ENCODE assay signal across 7 mouse cellular contexts in the genomic region with DNA sequence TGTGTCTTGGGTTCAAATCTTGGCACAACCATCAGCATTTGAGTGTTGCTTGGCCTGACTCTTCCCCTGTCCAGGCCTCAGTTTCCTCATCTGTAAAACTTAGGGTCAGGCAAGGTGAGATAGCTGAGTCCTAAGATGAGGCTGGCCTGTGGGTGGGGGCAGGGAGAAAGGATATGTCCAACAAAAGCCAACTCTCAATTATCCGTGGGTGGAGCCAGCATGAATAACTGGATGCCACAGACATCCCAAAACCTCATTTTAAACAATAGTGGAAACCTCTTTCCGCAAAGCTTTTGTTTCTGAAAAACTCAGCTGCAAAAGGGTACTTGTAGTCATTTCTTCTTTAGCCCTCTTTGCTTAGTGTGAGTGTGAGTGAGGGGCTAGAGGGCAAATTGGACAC. TPM values are rescaled to one million over a fixed set of nuclear protein-coding genes. Genes with fewer than 3 reads are reported as not detected.
DNase-seq lines count a peak whose midpoint lies in the region; ATAC-seq and TF ChIP-seq lines count a peak whose summit lies in the region.

No protein-coding gene starts in this region.

- no peak overlapping the region for H3K9ac ChIP-seq in lung, postnatal 0 days (replicated peaks; ENCODE audit: low read depth)
- no peak overlapping the region for H3K9ac ChIP-seq in forebrain, embryonic 15.5 days (replicated peaks)
- 0 out of 2 replicates have a peak overlapping the region, but pooled peaks have one; percentile 96 for H3K9ac ChIP-seq in limb, embryonic 14.5 days (ENCODE audit: low read depth, low read length, severe bottlenecking)

- peak overlapping the region; percentile 78; the same call in 1 of the 2 replicates for H3K4me2 ChIP-seq in lung, postnatal 0 days (replicated peaks; ENCODE audit: low read depth, low read length)
- H3K4me2 ChIP-seq in forebrain, embryonic 15.5 days (replicated peaks), result peak overlapping the region; percentile 63
- peak overlapping the region; percentile 95 for H3K4me2 ChIP-seq in limb, embryonic 14.5 days (replicated peaks; ENCODE audit: low read depth, low read length, severe bottlenecking)

- no peak for ATAC-seq in lung, postnatal 0 days
- no peak for ATAC-seq in forebrain, embryonic 15.5 days (replicated peaks)
- ATAC-seq in limb, embryonic 14.5 days (ENCODE audit: low FRiP score, low read depth), result no peak

- 42% methylated on average over 2 of the region's 2 CpGs for WGBS in lung, postnatal 0 days
- 25% methylated on average over 2 of the region's 2 CpGs for WGBS in forebrain, embryonic 15.5 days
- 57% methylated on average over 2 of the region's 2 CpGs for WGBS in limb, embryonic 14.5 days

- no peaks in the 10 kb centered on the region for H3K9me3 ChIP-seq in lung, postnatal 0 days (ENCODE audit: low read length)
- no peaks in the 10 kb centered on the region for H3K9me3 ChIP-seq in forebrain, embryonic 15.5 days
- no peaks in the 10 kb centered on the region for H3K9me3 ChIP-seq in limb, embryonic 14.5 days (ENCODE audit: control insufficient read depth, low read length)

- intact Hi-C loops in left cerebral cortex, postnatal 14 days (cut with DNase I), result no loop called here

- TF ChIP-seq POLR2A in limb, embryonic 14.5 days (IDR thresholded peaks at IDR 0.05; ENCODE audit: borderline replicate concordance, extremely low read depth, insufficient read depth, insufficient read length), result no peak

- H3K27me3 ChIP-seq in lung, postnatal 0 days (replicated peaks; ENCODE audit: insufficient read depth, low read length), result no peaks in the 10 kb centered on the region
- H3K27me3 ChIP-seq in forebrain, embryonic 15.5 days, result no peaks in the 10 kb centered on the region
- H3K27me3 ChIP-seq in limb, embryonic 14.5 days (ENCODE audit: control insufficient read depth, insufficient read depth, low read length), result no peaks in the 10 kb centered on the region

- H3K4me3 ChIP-seq in lung, postnatal 0 days (ENCODE audit: low read depth, low read length), result no peak overlapping the region
- H3K4me3 ChIP-seq in forebrain, embryonic 15.5 days, result peak overlapping the region; percentile 60; the same call in 1 of the 2 replicates
- H3K4me3 ChIP-seq in limb, embryonic 14.5 days (replicated peaks; ENCODE audit: low read length), result peak overlapping the region; percentile 90

- no peak for DNase-seq in lung, postnatal 0 days (ENCODE audit: low spot score)
- DNase-seq in lung, postnatal 36 days, result no peak
- no peak for DNase-seq in limb, embryonic 14.5 days (ENCODE audit: low spot score)
- DNase-seq in cerebellum, adult 9-10 months, result no peak
- no peak for DNase-seq in left cerebral cortex, postnatal 14 days (ENCODE audit: low spot score in 2 of 2)
- DNase-seq in adrenal gland, adult 2 months, result no peak

- TF ChIP-seq CTCF in lung, postnatal 0 days (IDR thresholded peaks at IDR 0.05), result no peak

- TF ChIP-seq EP300 in lung, postnatal 0 days (IDR thresholded peaks at IDR 0.05), result no peak

- H3K36me3 ChIP-seq in lung, postnatal 0 days (ENCODE audit: insufficient read depth, low read length), result no peaks in the 10 kb centered on the region
- H3K36me3 ChIP-seq in forebrain, embryonic 15.5 days, result no peaks in the 10 kb centered on the region
- H3K36me3 ChIP-seq in limb, embryonic 14.5 days (ENCODE audit: control insufficient read depth, insufficient read depth, low read length), result 0 out of 2 replicates have a peak, but pooled peaks cover 4% of the 10 kb centered on the region

- H3K4me1 ChIP-seq in lung, postnatal 0 days (ENCODE audit: insufficient read depth, low read depth, low read length), result peaks cover 35% of the 10 kb centered on the region
- peaks cover 63% of the 10 kb centered on the region for H3K4me1 ChIP-seq in forebrain, embryonic 15.5 days
- peaks cover 64% of the 10 kb centered on the region for H3K4me1 ChIP-seq in limb, embryonic 14.5 days (ENCODE audit: control insufficient read depth, insufficient read depth, low read length)

- H3K27ac ChIP-seq in lung, postnatal 0 days (ENCODE audit: low read length), result peak overlapping the region; percentile 54
- H3K27ac ChIP-seq in forebrain, embryonic 15.5 days (replicated peaks), result peak overlapping the region; percentile 89; the same call in 1 of the 2 replicates
- peak overlapping the region; percentile 50; the same call in 1 of the 2 replicates for H3K27ac ChIP-seq in limb, embryonic 14.5 days (replicated peaks; ENCODE audit: low read depth, low read length)

RNA-seq across cellular contexts. Expression of a gene that starts 2.3 kb away (rescaled TPM):
- polyA plus RNA-seq in lung, postnatal 0 days (2015; fragmentation: Nextera tagmentation; extraction: Ambion mirVana), result 20.7 and 26.5 TPM in 2 replicates
- 11.0 and 14.6 TPM in 2 replicates for polyA plus RNA-seq in forebrain, embryonic 15.5 days (2015; fragmentation: Nextera tagmentation; extraction: Ambion mirVana)
- polyA plus RNA-seq in limb, embryonic 14.5 days (2012; rRNA removed), result 83.8 and 110 TPM in 2 replicates
- 45.9 and 53.3 TPM in 2 replicates for polyA plus RNA-seq in limb, embryonic 14.5 days (2014; fragmentation: Nextera tagmentation; extraction: Ambion mirVana)
- 10 to 100 TPM; 16.3 to 18.0 TPM for total RNA-seq in left cerebral cortex, postnatal 14 days (2021)
- total RNA-seq in adrenal gland, adult 2 months (2021), result 10 to 100 TPM; 17.3 to 27.4 TPM
- 28.9 and 29.3 TPM in 2 replicates for polyA plus RNA-seq in adrenal gland, adult 2 months (2012; rRNA removed)

RNA-seq across cellular contexts. Expression of a gene that starts 28.0 kb away (rescaled TPM):
- polyA plus RNA-seq in lung, postnatal 0 days (2015; fragmentation: Nextera tagmentation; extraction: Ambion mirVana), result 76.2 and 78.4 TPM in 2 replicates
- 162 and 171 TPM in 2 replicates for polyA plus RNA-seq in forebrain, embryonic 15.5 days (2015; fragmentation: Nextera tagmentation; extraction: Ambion mirVana)
- polyA plus RNA-seq in limb, embryonic 14.5 days (2012; rRNA removed), result 72.7 and 80.1 TPM in 2 replicates
- 92.5 and 94.1 TPM in 2 replicates for polyA plus RNA-seq in limb, embryonic 14.5 days (2014; fragmentation: Nextera tagmentation; extraction: Ambion mirVana)
- 10 to 100 TPM; 81.6 to 82.8 TPM for total RNA-seq in left cerebral cortex, postnatal 14 days (2021)
- total RNA-seq in adrenal gland, adult 2 months (2021), result 100 to 1,000 TPM; 104 to 111 TPM
- polyA plus RNA-seq in adrenal gland, adult 2 months (2012; rRNA removed), result 16.0 and 33.4 TPM in 2 replicates

RNA-seq across cellular contexts. Expression of a gene that starts 37.2 kb away (rescaled TPM):
- polyA plus RNA-seq in lung, postnatal 0 days (2015; fragmentation: Nextera tagmentation; extraction: Ambion mirVana), result 5.7 and 6.4 TPM in 2 replicates
- polyA plus RNA-seq in forebrain, embryonic 15.5 days (2015; fragmentation: Nextera tagmentation; extraction: Ambion mirVana), result 14.3 and 15.2 TPM in 2 replicates
- 29.9 and 31.5 TPM in 2 replicates for polyA plus RNA-seq in limb, embryonic 14.5 days (2012; rRNA removed)
- polyA plus RNA-seq in limb, embryonic 14.5 days (2014; fragmentation: Nextera tagmentation; extraction: Ambion mirVana), result 19.6 and 22.8 TPM in 2 replicates
- 1 to 10 TPM; 2.8 to 3.1 TPM for total RNA-seq in left cerebral cortex, postnatal 14 days (2021)
- 1 to 10 TPM; 3.8 to 6.7 TPM for total RNA-seq in adrenal gland, adult 2 months (2021)
- polyA plus RNA-seq in adrenal gland, adult 2 months (2012; rRNA removed), result 3.6 and 4.0 TPM in 2 replicates

RNA-seq across cellular contexts. Expression of a gene that starts 42.9 kb away (rescaled TPM):
- polyA plus RNA-seq in lung, postnatal 0 days (2015; fragmentation: Nextera tagmentation; extraction: Ambion mirVana), result 17.4 and 18.0 TPM in 2 replicates
- polyA plus RNA-seq in forebrain, embryonic 15.5 days (2015; fragmentation: Nextera tagmentation; extraction: Ambion mirVana), result 3.0 and 3.6 TPM in 2 replicates
- polyA plus RNA-seq in limb, embryonic 14.5 days (2012; rRNA removed), result 75.7 and 117 TPM in 2 replicates
- 35.7 and 36.8 TPM in 2 replicates for polyA plus RNA-seq in limb, embryonic 14.5 days (2014; fragmentation: Nextera tagmentation; extraction: Ambion mirVana)
- 10 to 100 TPM in 1 of 2 experiments, 1 to 10 TPM in 1; 8.3 to 10.9 TPM for total RNA-seq in left cerebral cortex, postnatal 14 days (2021)
- 10 to 100 TPM in 1 of 2 experiments, 1 to 10 TPM in 1; 8.4 to 15.4 TPM for total RNA-seq in adrenal gland, adult 2 months (2021)
- 28.1 and 30.9 TPM in 2 replicates for polyA plus RNA-seq in adrenal gland, adult 2 months (2012; rRNA removed)

RNA-seq across cellular contexts. Expression of a gene that starts 43.0 kb away (rescaled TPM):
- polyA plus RNA-seq in lung, postnatal 0 days (2015; fragmentation: Nextera tagmentation; extraction: Ambion mirVana), result 37.8 and 38.9 TPM in 2 replicates
- polyA plus RNA-seq in forebrain, embryonic 15.5 days (2015; fragmentation: Nextera tagmentation; extraction: Ambion mirVana), result 55.8 and 58.0 TPM in 2 replicates
- polyA plus RNA-seq in limb, embryonic 14.5 days (2012; rRNA removed), result 27.0 and 30.2 TPM in 2 replicates
- polyA plus RNA-seq in limb, embryonic 14.5 days (2014; fragmentation: Nextera tagmentation; extraction: Ambion mirVana), result 52.4 and 54.7 TPM in 2 replicates
- total RNA-seq in left cerebral cortex, postnatal 14 days (2021), result 10 to 100 TPM; 63.6 to 65.9 TPM
- total RNA-seq in adrenal gland, adult 2 months (2021), result 100 to 1,000 TPM; 122 to 148 TPM
- 33.2 and 37.5 TPM in 2 replicates for polyA plus RNA-seq in adrenal gland, adult 2 months (2012; rRNA removed)
